Mouse (Mus musculus): ENCODE measurements at regions not wholly inside any gene's neighbourhood (a gene's known extent, or its start where the extent isn't known, plus 50 kb on each side); places are given as distances from the start of the nearest gene placed in this dataset.

GRCm38 (mm10) chr3:8310379-8311128 lies 1299.3 kb downstream of the Zfp704 start:
- TF ChIP-seq CTCF (IDR thresholded peaks at IDR 0.05; ENCODE audit: low read depth, low read length), result no peak
- TF ChIP-seq GATA1 (IDR thresholded peaks at IDR 0.05; ENCODE audit: borderline replicate concordance, low read length), result no peak
- TF ChIP-seq POLR2AphosphoS5 (IDR thresholded peaks at IDR 0.05; ENCODE audit: insufficient replicate concordance, low read depth, low read length), result no peak
- TF ChIP-seq GATA2 (IDR thresholded peaks at IDR 0.05; ENCODE audit: borderline replicate concordance, low read depth, low read length), result no peak
- TF ChIP-seq TAL1 (conservative IDR thresholded peaks at IDR 0.05; ENCODE audit: low read depth, low read length), result no peak
